Mouse (Mus musculus) liver, embryonic 14.5 days (tissue): ENCODE measurements around the gene Orm2.

Experiments used
- CTCF ChIP-seq: IDR thresholded peaks from 2 replicates; pipeline ENCODE4 v1.5.1; 2016; ENCODE audit warnings: antibody characterized with exemption, low read depth, control low read depth
- EP300 ChIP-seq: IDR thresholded peaks from 2 replicates; pipeline ENCODE4 v1.6.1; 2016; ENCODE audit warnings: antibody characterized with exemption, low read depth

- TF ChIP-seq EP300, result no peak
- peak; percentile 100 for TF ChIP-seq CTCF
These were observed 6.3 kb downstream of the Orm2 start for GRCm38 (mm10) chr4:63368577-63368976.
